In genomic region chrX:95795881-95796280, GRCm38 (mm10) we compare ENCODE assay signal across 20 mouse cellular contexts.
A peak's percentile ranks its signal among the peaks of the same experiment; 100 is the strongest.
DNase-seq lines count a peak whose midpoint lies in the region; ATAC-seq and TF ChIP-seq lines count a peak whose summit lies in the region.
"Had no signal": no experiment of that assay in that cellular context is flagged by ENCODE, and none has a peak within 500 bp of the region (broad histone marks: within the 10 kb centered on the region; RNA-seq: fewer than 3 reads in every experiment).

No protein-coding gene starts in this region.

- no peak overlapping the region for H3K27ac ChIP-seq in kidney, embryonic 14.5 days (ENCODE audit: low read depth, low read length)
- H3K27ac ChIP-seq in liver, adult 2 months (replicated peaks; ENCODE audit: insufficient read depth, low read depth, low read length), result no peak overlapping the region
- H3K27ac ChIP-seq in intestine, embryonic 16.5 days (ENCODE audit: low read length), result no peak overlapping the region
- H3K27ac ChIP-seq: embryonic facial prominence, embryonic 13.5 days; forebrain, embryonic 12.5 days; hindbrain, embryonic 10.5 days had no signal

- 72% methylated on average over 3 of the region's 3 CpGs for WGBS in kidney, embryonic 14.5 days
- 28% methylated on average over 3 of the region's 3 CpGs for WGBS in liver, adult 2 months
- 55% methylated on average over 3 of the region's 3 CpGs for WGBS in intestine, embryonic 16.5 days

- H3K4me2 ChIP-seq in kidney, embryonic 14.5 days (replicated peaks; ENCODE audit: low read depth, low read length), result no peak overlapping the region
- H3K4me2 ChIP-seq in intestine, embryonic 16.5 days (ENCODE audit: low read depth, low read length), result no peak overlapping the region
- H3K4me2 ChIP-seq: embryonic facial prominence, embryonic 13.5 days; forebrain, embryonic 12.5 days; heart, embryonic 11.5 days had no signal

- H3K4me3 ChIP-seq in kidney, embryonic 14.5 days (ENCODE audit: low read length), result no peak overlapping the region
- no peak overlapping the region for H3K4me3 ChIP-seq in liver, adult 2 months (ENCODE audit: insufficient read depth, low read depth, low read length)
- H3K4me3 ChIP-seq in intestine, embryonic 16.5 days (ENCODE audit: low read length), result no peak overlapping the region
- H3K4me3 ChIP-seq: embryonic facial prominence, embryonic 13.5 days; forebrain, embryonic 12.5 days; hindbrain, embryonic 10.5 days had no signal

- no peaks in the 10 kb centered on the region for H3K79me2 ChIP-seq in liver, adult 2 months (ENCODE audit: control insufficient read depth, insufficient read depth, low read length)

- H3K9me3 ChIP-seq in kidney, embryonic 14.5 days (ENCODE audit: control insufficient read depth, low read length), result no peaks in the 10 kb centered on the region
- no peaks in the 10 kb centered on the region for H3K9me3 ChIP-seq in intestine, embryonic 16.5 days (ENCODE audit: control insufficient read depth, low read length)
- H3K9me3 ChIP-seq: embryonic facial prominence, embryonic 13.5 days; forebrain, embryonic 12.5 days; hindbrain, embryonic 10.5 days had no signal

- no peak overlapping the region for H3K9ac ChIP-seq in kidney, embryonic 14.5 days (ENCODE audit: low read depth, low read length)
- no peak overlapping the region for H3K9ac ChIP-seq in liver, adult 2 months (ENCODE audit: low read depth, low read length)
- H3K9ac ChIP-seq in intestine, embryonic 16.5 days (ENCODE audit: low read depth, low read length), result no peak overlapping the region
- H3K9ac ChIP-seq: embryonic facial prominence, embryonic 13.5 days; forebrain, embryonic 12.5 days had no signal

- peak; percentile 28 for DNase-seq in kidney, adult 9 months
- peak; percentile 63 for DNase-seq in liver, adult 2 months (ENCODE audit: extremely low read depth, low read depth, low spot score)
- no peak for DNase-seq in liver
- DNase-seq in Muller cell, postnatal 12 days (ENCODE audit: inconsistent ontology term), result peak; percentile 2
- DNase-seq in layer of hippocampus, adult 9-10 months (ENCODE audit: low spot score), result no peak
- no peak for DNase-seq in spleen, postnatal 36 days (ENCODE audit: low spot score in 2 of 2)
- DNase-seq: adrenal gland, adult 2 months; adrenal gland, postnatal 25 days; cerebellum, adult 18-20 months; cerebellum, adult 9-11 months; cerebellum, postnatal 36 days; gastrocnemius, postnatal 10 days; heart, adult 18-20 months had no signal

- no peaks in the 10 kb centered on the region for H3K36me3 ChIP-seq in kidney, embryonic 14.5 days (ENCODE audit: control insufficient read depth, insufficient read depth, low read length)
- H3K36me3 ChIP-seq in liver, adult 2 months (ENCODE audit: control insufficient read depth, insufficient read depth, low read length), result no peaks in the 10 kb centered on the region
- no peaks in the 10 kb centered on the region for H3K36me3 ChIP-seq in intestine, embryonic 16.5 days (ENCODE audit: control insufficient read depth, insufficient read depth, low read length)
- H3K36me3 ChIP-seq: embryonic facial prominence, embryonic 13.5 days; forebrain, embryonic 12.5 days; hindbrain, embryonic 10.5 days had no signal

- H3K4me1 ChIP-seq in kidney, embryonic 14.5 days (ENCODE audit: control insufficient read depth, insufficient read depth, low read length), result no peaks in the 10 kb centered on the region
- no peaks in the 10 kb centered on the region for H3K4me1 ChIP-seq in liver, adult 2 months (ENCODE audit: control insufficient read depth, insufficient read depth, low read length)
- H3K4me1 ChIP-seq in intestine, embryonic 16.5 days (ENCODE audit: control insufficient read depth, insufficient read depth, low read length), result no peaks in the 10 kb centered on the region
- H3K4me1 ChIP-seq: embryonic facial prominence, embryonic 13.5 days; forebrain, embryonic 12.5 days; hindbrain, embryonic 10.5 days had no signal

- no peak for TF ChIP-seq POLR2A in liver, adult 2 months (IDR thresholded peaks at IDR 0.05; ENCODE audit: extremely low read depth, insufficient read depth, low read length)

- no peak for ATAC-seq in kidney, embryonic 14.5 days (ENCODE audit: low FRiP score, low TSS enrichment)
- ATAC-seq in intestine, embryonic 16.5 days, result peak; percentile 84
- ATAC-seq: forebrain, embryonic 16.5 days had no signal

- TF ChIP-seq CTCF in liver, adult 2 months (IDR thresholded peaks at IDR 0.05; ENCODE audit: low read depth, low read length), result no peak

- H3K27me3 ChIP-seq in kidney, embryonic 14.5 days (ENCODE audit: control insufficient read depth, insufficient read depth, low read length), result no peaks in the 10 kb centered on the region
- H3K27me3 ChIP-seq in liver, adult 2 months (ENCODE audit: control insufficient read depth, insufficient read depth, low read length), result no peaks in the 10 kb centered on the region
- no peaks in the 10 kb centered on the region for H3K27me3 ChIP-seq in intestine, embryonic 16.5 days (replicated peaks; ENCODE audit: control insufficient read depth, insufficient read depth, low read length)
- H3K27me3 ChIP-seq: embryonic facial prominence, embryonic 13.5 days; forebrain, embryonic 12.5 days had no signal

Comparison
In these comparisons a context has a peak if more than half of its experiments do, and no peak if none do; other contexts are left out.
1. DNase-seq: peak in kidney, adult 9 months (single experiment), liver, adult 2 months (single experiment) and Muller cell, postnatal 12 days (single experiment); none in liver (single experiment), layer of hippocampus, adult 9-10 months (single experiment) and spleen, postnatal 36 days (0 of 2).